Comparison of ENCODE assay signal across 10 mouse cellular contexts in genomic region chr14:60739616-60740015, GRCm38 (mm10). TPM values are rescaled to one million over a fixed set of nuclear protein-coding genes. Genes with fewer than 3 reads are reported as not detected.
DNase-seq lines count a peak whose midpoint lies in the region; ATAC-seq lines count a peak whose summit lies in the region.
"Had no signal": no experiment of that assay in that cellular context is flagged by ENCODE, and none has a peak within 500 bp of the region (broad histone marks: within the 10 kb centered on the region; RNA-seq: fewer than 3 reads in every experiment).

No protein-coding gene starts in this region.

- H3K9me3 ChIP-seq in heart, embryonic 15.5 days (replicated peaks): no peaks in the 10 kb centered on the region
- no peaks in the 10 kb centered on the region for H3K9me3 ChIP-seq in stomach, embryonic 15.5 days

- H3K4me2 ChIP-seq in heart, embryonic 15.5 days: no peak overlapping the region
- H3K4me2 ChIP-seq in stomach, embryonic 15.5 days: no peak overlapping the region

- peak overlapping the region; percentile 93 for H3K27ac ChIP-seq in heart, embryonic 15.5 days
- H3K27ac ChIP-seq in stomach, embryonic 15.5 days: peak overlapping the region; percentile 26

- WGBS in heart, embryonic 15.5 days: 54% methylated on average over 12 of the region's 12 CpGs
- WGBS in stomach, embryonic 15.5 days: 67% methylated on average over 12 of the region's 12 CpGs

- ATAC-seq in heart, embryonic 15.5 days (replicated peaks; ENCODE audit: insufficient number of reproducible peaks, insufficient read depth, low FRiP score, low read depth): no peak
- no peak for ATAC-seq in stomach, embryonic 15.5 days (ENCODE audit: insufficient read depth, low FRiP score, low read depth)
- ATAC-seq in monocyte, adult 5-6 weeks (replicated peaks; ENCODE audit: insufficient number of reproducible peaks, low FRiP score, low TSS enrichment, poor library complexity, severe bottlenecking): no peak

- H3K4me1 ChIP-seq in heart, embryonic 15.5 days (replicated peaks): peaks cover 94% of the 10 kb centered on the region
- H3K4me1 ChIP-seq in stomach, embryonic 15.5 days: peaks cover 41% of the 10 kb centered on the region

- no peak overlapping the region for H3K4me3 ChIP-seq in heart, embryonic 15.5 days
- H3K4me3 ChIP-seq in stomach, embryonic 15.5 days (replicated peaks): no peak overlapping the region

- H3K36me3 ChIP-seq in heart, embryonic 15.5 days: no peaks in the 10 kb centered on the region
- H3K36me3 ChIP-seq in stomach, embryonic 15.5 days: no peaks in the 10 kb centered on the region

- no peaks in the 10 kb centered on the region for H3K27me3 ChIP-seq in heart, embryonic 15.5 days
- no peaks in the 10 kb centered on the region for H3K27me3 ChIP-seq in stomach, embryonic 15.5 days (replicated peaks)

- H3K9ac ChIP-seq in heart, embryonic 15.5 days: peak overlapping the region; percentile 30; the same call in 1 of the 2 replicates
- no peak overlapping the region for H3K9ac ChIP-seq in stomach, embryonic 15.5 days

- DNase-seq in adrenal gland, adult (ENCODE audit: inconsistent age in 2 of 2, low spot score in 1 of 2): peak; percentile 53 to 73
- no peak for DNase-seq in adrenal gland, postnatal 25 days
- peak; percentile 50 for DNase-seq in lung, postnatal 36 days
- DNase-seq in lung, postnatal 10 days: no peak
- DNase-seq in kidney, postnatal 4 days: no peak
- DNase-seq: adrenal gland, adult 8-10 months; gastrocnemius, postnatal 36 days had no signal

RNA-seq across cellular contexts. Expression of gene C1qtnf9, which starts 28.3 kb away (rescaled TPM):
- total RNA-seq in adrenal gland, postnatal 25 days (2021): 4.0 and 4.9 TPM in 2 replicates
- 2.3 and 2.4 TPM in 2 replicates for polyA plus RNA-seq in heart, embryonic 15.5 days (2015; fragmentation: Nextera tagmentation; extraction: Ambion mirVana)
- 2.7 and 2.8 TPM in 2 replicates for polyA plus RNA-seq in stomach, embryonic 15.5 days (2015; fragmentation: Nextera tagmentation; extraction: Ambion mirVana)
- 0.39 TPM in 1 of 3 replicates, not detected in the others for total RNA-seq in monocyte, adult 5-6 weeks (2017)

RNA-seq across cellular contexts. Expression of gene Mipep, which starts 44.8 kb away (rescaled TPM):
- 37.1 and 38.0 TPM in 2 replicates for total RNA-seq in adrenal gland, postnatal 25 days (2021)
- 29.2 TPM in 2 replicates for polyA plus RNA-seq in heart, embryonic 15.5 days (2015; fragmentation: Nextera tagmentation; extraction: Ambion mirVana)
- polyA plus RNA-seq in stomach, embryonic 15.5 days (2015; fragmentation: Nextera tagmentation; extraction: Ambion mirVana): 18.2 and 20.1 TPM in 2 replicates
- 4.9 to 11.3 TPM (median 5.7 TPM) in 3 replicates for total RNA-seq in monocyte, adult 5-6 weeks (2017)

Comparison
In these comparisons a context has a peak if more than half of its experiments do, and no peak if none do; other contexts are left out.
1. DNase-seq: peak in adrenal gland, adult (2 of 2) and lung, postnatal 36 days (single experiment); none in adrenal gland, postnatal 25 days (single experiment), lung, postnatal 10 days (single experiment) and kidney, postnatal 4 days (0 of 2).